Mouse (Mus musculus) lung, postnatal 0 days (tissue): ENCODE results near the gene Surf4. TPM values are rescaled to one million over a fixed set of nuclear protein-coding genes. Genes with fewer than 3 reads are reported as not detected.

Source experiments
- ATAC-seq: fragments of 200-750 bp; cut with Nextera tagmentation; 2 replicates; pipeline ENCODE4 v1.8.0; 2017; ENCODE audit warnings: moderate library complexity
- DNase-seq: peaks from one replicate; pipeline ENCODE4 v3.0.0-alpha.2; 2016; ENCODE audit warnings: low spot score
- H3K27ac ChIP-seq: fragments of 300-500 bp; sonication (generic); 2 replicates; pipeline ENCODE4 v1.5.1; 2014; ENCODE audit warnings: antibody characterized with exemption, mild to moderate bottlenecking, low read length, mixed read lengths
- H3K27me3 ChIP-seq: fragments of 300-500 bp; sonication (generic); replicated peaks from 2 replicates; pipeline ENCODE4 v1.6.1; 2014; ENCODE audit warnings: low read length, mixed read lengths; ENCODE audit not compliant: insufficient read depth
- H3K36me3 ChIP-seq: fragments of 300-500 bp; sonication (generic); 2 replicates; pipeline ENCODE4 v1.6.1; 2014; ENCODE audit warnings: low read length, mixed read lengths; ENCODE audit not compliant: insufficient read depth
- H3K4me1 ChIP-seq: fragments of 300-500 bp; sonication (generic); 2 replicates; pipeline ENCODE4 v1.6.1; 2014; ENCODE audit warnings: antibody characterized with exemption, low read depth, low read length, mixed read lengths; ENCODE audit not compliant: insufficient read depth
- H3K4me2 ChIP-seq: fragments of 300-500 bp; sonication (generic); replicated peaks from 2 replicates; pipeline ENCODE4 v1.6.1; 2014; ENCODE audit warnings: low read depth, mild to moderate bottlenecking, low read length, moderate library complexity, mixed read lengths
- H3K4me3 ChIP-seq: fragments of 300-500 bp; sonication (generic); 2 replicates; pipeline ENCODE4 v1.5.1; 2014; ENCODE audit warnings: low read depth, low read length
- H3K9ac ChIP-seq: fragments of 300-500 bp; sonication (generic); replicated peaks from 2 replicates; pipeline ENCODE4 v1.6.1; 2014; ENCODE audit warnings: low read depth, mild to moderate bottlenecking
- H3K9me3 ChIP-seq: fragments of 300-500 bp; sonication (generic); 2 replicates; pipeline ENCODE4 v1.6.1; 2016; ENCODE audit warnings: low read length, mixed read lengths
- CTCF ChIP-seq: IDR thresholded peaks from 2 replicates; pipeline ENCODE4 v1.5.1; 2016; ENCODE audit warnings: antibody characterized with exemption, mild to moderate bottlenecking
- EP300 ChIP-seq: IDR thresholded peaks from 2 replicates; pipeline ENCODE4 v1.6.1; 2016; ENCODE audit warnings: antibody characterized with exemption, mild to moderate bottlenecking, control low read depth
- WGBS: fragments of 180-500 bp; shearing (Covaris S2); extraction: QIAGEN DNeasy Blood & Tissue Kit; methylation state at CpG from one replicate; pipeline ENCODE4 v1.1.7; 2014; 5-methylcytosine and 5-hydroxymethylcytosine counted together
- polyA plus RNA-seq: library from polyadenylated mRNA; unstranded; fragments of >200 nt; fragmentation: Nextera tagmentation; extraction: Ambion mirVana; gene quantifications from 2 replicates; pipeline ENCODE4 v1.2.1, GENCODE M21; 2015

The Surf4 gene
- polyA plus RNA-seq, 1 experiment from 2014 or later = 167 TPM

DNA sequence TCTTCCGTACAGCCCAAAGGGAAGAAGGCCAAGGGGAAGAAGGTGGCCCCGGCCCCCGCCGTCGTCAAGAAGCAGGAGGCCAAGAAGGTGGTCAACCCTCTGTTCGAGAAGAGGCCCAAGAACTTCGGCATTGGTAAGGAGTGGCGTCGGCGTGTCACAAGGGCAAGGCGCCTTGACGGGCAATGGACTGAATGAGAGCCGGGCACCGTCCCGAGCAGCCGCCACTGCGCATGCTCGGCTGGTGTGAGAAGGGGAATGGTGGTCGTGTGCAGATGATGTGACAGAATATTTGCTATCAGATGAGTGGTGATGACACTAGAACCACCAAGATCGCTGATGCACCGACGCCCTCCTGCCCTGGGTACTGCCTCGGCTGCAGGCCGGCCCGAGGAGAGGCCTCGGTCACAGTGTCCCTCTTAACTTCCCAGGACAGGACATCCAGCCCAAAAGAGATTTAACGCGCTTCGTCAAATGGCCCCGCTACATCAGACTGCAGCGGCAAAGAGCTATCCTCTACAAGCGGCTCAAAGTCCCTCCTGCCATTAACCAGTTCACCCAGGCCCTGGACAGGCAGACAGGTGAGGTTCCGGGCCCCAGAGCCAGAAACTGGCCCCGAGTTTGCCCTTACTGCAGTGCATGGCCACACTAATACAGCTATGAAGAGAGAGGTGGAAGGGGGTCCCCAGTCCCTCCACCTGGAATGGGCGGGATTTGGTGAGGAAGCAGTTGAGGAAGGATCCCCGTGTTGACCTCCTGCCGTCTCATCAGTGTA is 22.5 kb downstream of the Surf4 start:
- Histone ChIP-seq H3K4me1 (peaks cover 30% of the 10 kb centered on the region), H3K4me2 (peak overlapping the region; percentile 85), H3K9me3 (no peaks in the 10 kb centered on the region), H3K27ac (peak overlapping the region; percentile 90), H3K9ac (peak overlapping the region; percentile 95), H3K36me3 (peaks cover 14% of the 10 kb centered on the region), H3K27me3 (no peaks in the 10 kb centered on the region), H3K4me3 (peak overlapping the region; percentile 76)
- TF ChIP-seq CTCF = no peak
- no peak for TF ChIP-seq EP300
- WGBS = 2% methylated on average over 37 of the region's 37 CpGs
- peak; percentile 74 for DNase-seq
- ATAC-seq = peak; percentile 54

DNA sequence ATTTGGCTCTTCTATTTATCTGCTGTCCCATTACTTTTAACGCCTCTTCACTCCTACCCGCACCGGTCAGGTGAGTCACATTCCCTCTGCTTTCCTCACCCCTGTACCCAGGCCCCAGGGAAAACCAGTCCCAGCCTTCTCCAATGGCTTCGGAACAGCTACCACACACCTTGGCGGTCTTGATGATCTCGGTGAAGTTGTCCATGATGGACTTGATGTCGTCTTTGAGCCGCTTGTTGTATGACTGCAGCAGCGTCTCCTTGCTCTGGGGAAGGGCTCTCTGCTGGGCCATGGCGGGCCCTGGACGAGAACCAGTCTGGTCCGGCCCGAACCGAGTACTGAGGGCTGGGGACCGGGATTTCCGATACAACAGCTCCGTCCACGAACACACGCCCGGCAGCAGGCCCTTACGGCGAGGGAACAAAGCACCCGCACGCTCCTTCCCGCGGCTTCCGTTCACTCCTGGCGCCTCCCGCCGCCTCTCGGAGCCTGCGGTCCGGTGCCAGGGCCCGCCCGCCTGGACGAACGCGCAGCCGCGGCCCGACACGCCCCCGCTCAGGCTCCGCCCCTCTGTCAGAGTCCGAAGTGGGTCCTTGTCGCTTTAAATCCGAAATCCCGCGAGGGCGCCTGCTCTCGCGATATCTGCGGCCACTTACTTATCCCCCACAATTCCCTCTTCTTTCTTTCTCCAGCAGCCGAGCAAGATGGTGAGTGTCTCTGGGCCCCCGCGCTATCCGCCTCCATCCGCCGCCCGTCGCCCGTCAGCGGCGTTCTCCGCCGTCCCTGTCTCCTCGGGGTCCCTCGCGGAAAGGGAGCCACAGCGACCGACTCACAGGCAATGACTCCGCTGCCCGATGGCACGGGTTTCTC is 23.4 kb downstream of the Surf4 start, which contains the start of the genes Med22 and Rpl7a:
TSS of gene Med22 (minus strand) at position 554 of the 870 bp plus-strand sequence.
TSS of gene Rpl7a (plus strand) at position 641 of the 870 bp plus-strand sequence.
- H3K9me3 ChIP-seq = no peaks in the 10 kb centered on the region
- H3K4me3 ChIP-seq = peak within 1 kb of the TSS; percentile 76
- peaks cover 24% of the 10 kb centered on the region for H3K4me1 ChIP-seq
- ATAC-seq = peak; percentile 96
- no peaks in the 10 kb centered on the region for H3K27me3 ChIP-seq
- TF ChIP-seq EP300 = peak; percentile 91
- TF ChIP-seq CTCF = no peak
- H3K4me2 ChIP-seq = peak within 1 kb of the TSS; percentile 85
- 0% methylated on average over 62 of the region's 74 CpGs for WGBS
- peak; percentile 98 for DNase-seq
- H3K36me3 ChIP-seq = peaks cover 18% of the 10 kb centered on the region
- H3K27ac ChIP-seq = peak within 1 kb of the TSS; percentile 90
- H3K9ac ChIP-seq = peak within 1 kb of the TSS; percentile 95

DNA sequence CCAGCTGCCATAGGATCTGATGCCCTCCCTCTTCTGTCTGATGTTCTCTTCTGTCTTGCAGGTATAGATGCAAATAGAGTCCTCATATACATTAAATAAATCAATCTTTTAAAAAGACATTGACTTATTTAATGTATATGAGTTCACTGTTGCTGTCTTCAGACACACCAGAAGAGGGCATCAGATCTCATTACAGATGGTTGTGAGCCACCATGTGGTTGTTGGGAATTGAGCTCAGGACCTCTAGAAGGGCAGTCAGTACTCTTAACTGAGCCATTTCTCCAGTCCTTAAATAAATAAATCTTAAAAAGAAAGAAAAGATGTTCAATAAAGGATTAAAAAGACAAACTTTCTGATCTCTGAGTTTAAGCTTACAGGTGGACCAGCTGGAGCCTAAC is 24.3 kb downstream of the Surf4 start:
- Histone ChIP-seq H3K4me3 (peak overlapping the region; percentile 76), H3K36me3 (peaks cover 18% of the 10 kb centered on the region), H3K4me1 (peaks cover 22% of the 10 kb centered on the region; the same call in 1 of the 2 replicates), H3K27ac (peak overlapping the region; percentile 90), H3K27me3 (no peaks in the 10 kb centered on the region), H3K9ac (peak overlapping the region; percentile 95), H3K9me3 (no peaks in the 10 kb centered on the region), H3K4me2 (peak overlapping the region; percentile 73)
- TF ChIP-seq EP300 = no peak
- no peak for TF ChIP-seq CTCF
- ATAC-seq (no peak), DNase-seq (no peak)

DNA sequence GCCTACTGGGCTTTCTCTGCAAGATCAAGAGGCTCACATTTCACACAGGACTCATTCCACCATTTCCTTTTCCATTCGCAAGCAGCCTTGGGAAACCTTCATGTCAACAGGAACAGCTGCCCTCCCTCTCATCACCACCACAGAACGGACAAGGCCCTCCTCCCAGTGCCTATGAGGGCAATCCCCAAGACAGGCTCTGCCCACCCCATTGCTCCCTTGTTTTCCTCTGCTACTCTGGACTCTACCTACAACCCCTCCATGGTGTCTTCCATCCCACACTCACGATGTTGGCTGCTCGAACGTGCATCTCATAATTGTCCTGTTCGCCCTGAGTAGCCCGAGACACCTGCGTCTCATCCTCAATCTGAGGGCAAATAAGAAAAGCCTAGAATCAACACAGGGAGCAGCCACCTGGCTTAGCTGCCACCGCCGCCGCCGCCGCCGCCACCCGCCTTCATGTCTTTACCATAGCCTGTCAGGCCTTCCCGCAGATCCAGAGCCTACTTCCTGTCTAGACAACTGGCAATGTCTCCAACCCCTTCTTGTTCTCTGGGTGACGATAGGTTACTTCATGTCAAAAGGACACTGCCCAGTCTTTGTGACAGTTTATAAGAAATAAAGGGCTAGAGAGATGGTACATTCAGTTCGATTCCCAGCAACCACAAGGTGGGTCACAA is 24.9 kb downstream of the Surf4 start:
- peaks cover 17% of the 10 kb centered on the region for H3K36me3 ChIP-seq

DNA sequence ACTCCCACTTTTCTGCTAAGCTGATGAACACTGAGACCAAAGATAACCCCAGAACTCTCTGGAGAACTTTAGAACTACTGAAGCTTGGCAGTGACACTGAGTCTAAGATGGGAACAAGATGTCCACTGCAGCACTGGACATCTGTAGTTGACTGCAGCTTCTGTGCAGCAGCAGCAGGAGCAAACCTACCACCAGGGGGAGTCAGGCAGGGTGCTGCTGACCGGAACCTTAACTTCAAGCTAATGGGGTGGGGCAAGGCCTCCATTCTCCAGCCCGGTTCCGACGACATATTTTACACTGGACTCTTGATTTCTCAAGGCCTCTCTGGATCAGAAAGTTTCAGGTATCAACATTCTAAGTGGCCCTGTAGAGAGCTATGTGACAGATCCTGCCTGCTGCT is 26.6 kb downstream of the Surf4 start:
- DNase-seq (peak; percentile 82), ATAC-seq (no peak)
- H3K9ac ChIP-seq = no peak overlapping the region
- peaks cover 23% of the 10 kb centered on the region; the same call in 1 of the 2 replicates for H3K4me1 ChIP-seq
- WGBS = 29% methylated on average over 4 of the region's 4 CpGs
- TF ChIP-seq EP300 (no peak), CTCF (peak; percentile 87)
- H3K36me3 ChIP-seq = 0 out of 2 replicates have a peak, but pooled peaks cover 4% of the 10 kb centered on the region
- H3K9me3 ChIP-seq = no peaks in the 10 kb centered on the region
- H3K4me3 ChIP-seq = no peak overlapping the region
- H3K27ac ChIP-seq = no peak overlapping the region
- H3K4me2 ChIP-seq = no peak overlapping the region
- no peaks in the 10 kb centered on the region for H3K27me3 ChIP-seq

More for the DNA sequence above, 24.9 kb downstream of the Surf4 start:
- Histone ChIP-seq H3K27ac (no peak overlapping the region), H3K4me1 (peaks cover 22% of the 10 kb centered on the region; the same call in 1 of the 2 replicates), H3K27me3 (no peaks in the 10 kb centered on the region), H3K4me2 (peak overlapping the region; percentile 73), H3K9me3 (no peaks in the 10 kb centered on the region), H3K4me3 (no peak overlapping the region), H3K9ac (0 out of 2 replicates have a peak overlapping the region, but pooled peaks have one; percentile 95)
- TF ChIP-seq EP300 (no peak), CTCF (no peak)
- WGBS = 71% methylated on average over 18 of the region's 18 CpGs
- no peak for DNase-seq
- ATAC-seq = no peak
